Mouse (Mus musculus): ENCODE data around the gene Adamts5.

- TF ChIP-seq POLR2A (IDR thresholded peaks at IDR 0.05; ENCODE audit: borderline replicate concordance, control insufficient read depth, low read depth, low read length): no peak
- TF ChIP-seq CTCF (IDR thresholded peaks at IDR 0.05; ENCODE audit: control insufficient read depth, insufficient read depth, low read length): no peak
Observed at GRCm38 (mm10) chr16:85864691-85865389, 36.8 kb downstream of the Adamts5 start.

Measured in bone marrow, adult 2 months (tissue).